Mouse (Mus musculus): ENCODE measurements at regions not wholly inside any gene's neighbourhood (a gene's known extent, or its start where the extent isn't known, plus 50 kb on each side); places are given as distances from the start of the nearest gene placed in this dataset.

DNA sequence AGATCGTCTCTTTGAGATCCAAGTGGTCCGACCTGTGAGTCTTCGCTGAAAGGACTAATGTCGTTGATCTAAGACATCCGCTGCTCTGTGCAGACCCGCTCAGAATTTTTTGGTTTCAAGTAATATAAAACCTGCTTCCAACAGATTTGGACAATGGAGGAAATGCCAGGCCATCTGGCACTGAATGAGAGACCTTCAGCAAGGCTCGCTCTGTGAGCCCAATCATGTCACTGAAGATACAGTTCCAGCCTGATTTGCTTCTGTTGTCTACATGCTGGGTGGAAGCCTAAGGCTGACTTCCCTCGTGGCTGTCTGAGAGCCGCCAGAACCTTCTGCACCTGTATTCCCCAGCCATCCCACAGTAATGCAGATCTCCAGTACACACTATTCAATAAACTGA is 123.4 kb upstream of the Egflam start:
- no peak for TF ChIP-seq POLR2A (IDR thresholded peaks at IDR 0.05; ENCODE audit: low read depth, low read length)
- TF ChIP-seq CTCF (IDR thresholded peaks at IDR 0.05; ENCODE audit: extremely low read depth, insufficient read length, insufficient replicate concordance, low read depth, low read length): no peak
